Mouse (Mus musculus): Measurements from ENCODE around the gene Trip13. TPM values are rescaled to one million over a fixed set of nuclear protein-coding genes. Genes with fewer than 3 reads are reported as not detected.

The Trip13 gene
- total RNA-seq (2021), result under 1 TPM; 0.37 to 0.79 TPM
- long read RNA-seq, experiment 1, result 0 reads
- long read RNA-seq, experiment 2, partial matches to known transcripts, result 0 of 1 reads
- long read RNA-seq, experiment 2, other reads (novel, unspliced or antisense), result 1 of 1 reads

- peak; percentile 88 to 93 for DNase-seq (ENCODE audit: low spot score in 2 of 2)
These were observed at the start of gene Trip13, which contains the start of gene Brd9 for GRCm38 (mm10) chr13:73937321-73938176. Trip13 (minus strand) TSS chr13:73937784. Brd9 (plus strand) TSS chr13:73937811.

GRCm38 (mm10) chr13:73976935-73977334, 39.4 kb upstream of the Trip13 start:
- no peak for DNase-seq (ENCODE audit: low spot score in 2 of 2)

GRCm38 (mm10) chr13:73974523-73974922, 36.9 kb upstream of the Trip13 start:
- no peak for DNase-seq (ENCODE audit: low spot score in 2 of 2)

- peak; percentile 33 to 53 for DNase-seq (ENCODE audit: low spot score in 2 of 2)
These were observed 33.2 kb upstream of the Trip13 start for GRCm38 (mm10) chr13:73970545-73971448.

DNA sequence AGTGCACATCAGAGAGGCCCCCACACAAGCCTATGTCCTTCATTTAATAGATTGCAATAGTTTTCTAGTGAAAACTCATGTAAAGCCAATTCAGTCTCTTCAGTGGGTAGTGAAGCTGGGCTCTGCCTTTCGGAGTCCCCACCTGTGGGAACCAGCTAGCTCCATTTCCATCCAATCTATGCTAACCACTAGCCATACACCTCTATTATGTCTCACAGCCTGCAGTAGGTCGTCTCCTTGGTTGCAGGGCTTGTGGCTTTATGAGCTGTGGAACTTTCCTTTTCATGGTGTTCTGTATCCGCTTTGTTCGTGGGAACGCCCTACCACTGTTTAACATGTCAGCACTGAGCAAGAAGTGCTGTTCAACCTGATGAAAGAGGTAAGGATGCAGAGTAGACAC, 26.0 kb upstream of the Trip13 start, which contains the start of gene Zdhhc11:
TSS of gene Zdhhc11 (plus strand) at position 301 of the 400 bp plus-strand sequence.
- no peak for DNase-seq (ENCODE audit: low spot score in 2 of 2)

DNA sequence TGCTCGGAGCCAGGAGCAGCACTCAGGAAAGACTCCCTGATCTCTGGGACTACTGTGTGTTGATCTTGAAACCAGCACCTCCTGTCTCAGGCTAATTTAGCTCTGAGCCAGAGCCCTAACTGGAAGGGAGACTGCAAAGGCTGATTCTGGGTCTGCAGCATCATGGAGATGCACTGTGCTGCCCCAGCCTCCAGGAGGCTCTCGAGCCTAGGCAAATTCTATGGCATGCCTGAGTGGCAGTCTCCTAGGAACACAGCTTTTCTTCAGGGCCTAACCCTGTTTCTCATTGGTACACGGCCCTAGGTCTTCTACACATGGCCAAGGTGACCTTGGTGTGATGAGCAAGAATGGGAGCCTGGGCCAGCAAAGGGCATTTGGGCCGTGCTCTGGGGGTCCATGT, 23.6 kb upstream of the Trip13 start:
- no peak for DNase-seq (ENCODE audit: low spot score in 2 of 2)

DNA sequence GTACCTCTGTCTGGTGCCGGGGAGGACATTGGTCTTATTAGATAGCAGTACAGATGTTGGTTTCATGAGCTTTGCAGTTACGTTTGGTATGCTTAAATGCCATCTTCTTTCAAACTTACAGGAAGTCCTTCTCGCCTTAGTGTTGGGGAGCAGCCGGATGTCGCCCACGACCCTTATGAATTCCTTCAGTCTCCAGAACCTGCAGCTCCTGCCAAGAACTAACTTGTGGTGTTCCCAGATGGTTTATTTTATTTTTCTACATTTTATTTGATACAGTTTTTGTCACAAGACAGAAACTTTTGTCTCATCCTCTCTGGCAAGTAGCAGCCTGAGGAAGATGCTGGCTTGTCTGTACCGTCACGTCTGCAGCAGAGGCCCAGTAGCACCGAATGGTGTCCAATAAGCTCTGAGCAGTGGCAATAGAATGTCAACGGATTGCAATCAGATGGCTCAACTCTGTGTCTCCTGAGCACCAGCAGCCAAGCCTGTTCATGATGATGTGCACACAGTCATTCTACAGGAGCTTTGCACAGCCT, 22.6 kb upstream of the Trip13 start:
- peak in 1 of 2 experiments; percentile 31 for DNase-seq (ENCODE audit: low spot score in 2 of 2)

- DNase-seq (ENCODE audit: low spot score in 2 of 2), result no peak
These were observed 17.9 kb upstream of the Trip13 start for GRCm38 (mm10) chr13:73955531-73955930.

- no peak for DNase-seq (ENCODE audit: low spot score in 2 of 2)
These were observed 17.1 kb upstream of the Trip13 start for GRCm38 (mm10) chr13:73954666-73955065.

- DNase-seq (ENCODE audit: low spot score in 2 of 2), result peak in 1 of 2 experiments; percentile 18
These were observed 16.1 kb upstream of the Trip13 start for GRCm38 (mm10) chr13:73953551-73954130.

GRCm38 (mm10) chr13:73944606-73945005, 7.0 kb upstream of the Trip13 start:
- DNase-seq (ENCODE audit: low spot score in 2 of 2), result no peak

DNA sequence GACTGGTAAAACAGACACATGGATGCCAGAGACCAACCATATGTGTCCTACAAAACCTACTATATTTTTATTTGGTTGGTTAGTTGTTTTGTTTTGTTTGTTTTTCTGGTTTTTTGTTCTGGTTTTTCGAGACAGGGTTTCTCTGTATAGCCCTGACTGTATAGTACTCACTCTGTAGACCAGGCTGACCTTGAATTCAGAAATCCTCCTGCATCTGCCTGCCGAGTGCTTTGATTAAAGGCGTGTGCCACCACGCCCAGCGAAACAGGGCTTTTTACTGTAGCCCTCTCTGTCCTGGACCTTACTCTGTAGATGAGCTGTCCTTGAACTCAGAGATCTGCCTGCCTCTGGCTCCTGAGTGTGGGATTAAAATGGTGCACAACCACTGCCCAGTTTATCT, 1.5 kb upstream of the Trip13 start:
- DNase-seq (ENCODE audit: low spot score in 2 of 2), result no peak

DNA sequence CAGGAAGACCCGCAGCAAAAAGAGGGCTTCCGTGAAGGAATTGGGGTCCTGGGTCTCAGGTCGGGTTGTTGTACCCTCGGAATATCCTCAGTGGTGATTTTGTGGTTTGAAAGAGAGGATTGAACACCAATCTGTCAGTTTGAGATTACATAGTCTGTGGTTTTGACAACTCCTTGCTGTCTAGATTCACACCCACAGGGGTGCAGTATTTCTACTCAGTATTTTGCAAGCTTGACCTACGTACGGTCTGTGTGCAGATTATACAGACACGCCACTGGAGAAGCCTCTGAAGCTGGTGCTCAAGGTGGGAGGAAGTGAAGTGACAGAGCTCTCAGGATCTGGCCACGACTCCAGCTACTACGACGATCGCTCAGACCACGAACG, 585 bp upstream of the Trip13 start:
- DNase-seq (ENCODE audit: low spot score in 2 of 2), result no peak

DNA sequence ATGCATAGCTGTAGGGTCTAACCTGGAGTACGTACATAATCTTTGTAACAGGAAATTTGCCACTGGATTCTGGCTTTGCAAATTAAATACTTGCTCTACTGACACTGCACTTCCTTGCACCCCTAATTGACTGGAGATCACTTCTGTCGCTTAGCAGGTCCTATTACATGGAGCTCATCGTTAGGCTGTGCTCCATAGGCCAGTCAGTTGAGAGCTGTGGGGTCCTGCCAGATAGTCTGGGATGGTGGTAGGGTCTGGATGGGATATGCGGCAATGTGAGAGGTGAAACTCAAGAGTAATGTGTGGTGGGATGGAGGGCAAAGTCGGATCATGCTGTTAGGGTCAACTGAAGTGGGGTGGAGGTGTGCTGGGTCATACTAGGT, 655 bp downstream of the Trip13 start:
- no peak for DNase-seq (ENCODE audit: low spot score in 2 of 2)

DNA sequence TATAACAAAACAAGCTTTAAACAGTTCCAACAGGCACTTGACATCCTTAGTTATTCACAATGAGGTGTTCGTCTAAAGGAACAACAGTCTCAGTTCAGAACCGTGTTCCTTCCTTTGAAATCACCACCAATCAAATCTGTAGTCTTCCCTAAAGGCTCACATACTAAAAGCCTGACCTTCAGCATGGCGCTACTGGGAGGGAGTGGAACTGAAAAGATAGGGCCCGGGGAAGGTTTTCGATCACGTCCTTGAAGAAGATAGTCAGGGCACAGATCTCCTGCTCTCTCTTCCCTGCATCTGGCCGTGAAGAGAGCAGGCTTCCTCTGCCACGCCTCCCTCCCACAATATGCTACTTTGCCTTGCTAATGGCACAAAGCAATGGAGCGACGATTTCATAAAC, 5.4 kb downstream of the Trip13 start:
- DNase-seq (ENCODE audit: low spot score in 2 of 2), result no peak

DNA sequence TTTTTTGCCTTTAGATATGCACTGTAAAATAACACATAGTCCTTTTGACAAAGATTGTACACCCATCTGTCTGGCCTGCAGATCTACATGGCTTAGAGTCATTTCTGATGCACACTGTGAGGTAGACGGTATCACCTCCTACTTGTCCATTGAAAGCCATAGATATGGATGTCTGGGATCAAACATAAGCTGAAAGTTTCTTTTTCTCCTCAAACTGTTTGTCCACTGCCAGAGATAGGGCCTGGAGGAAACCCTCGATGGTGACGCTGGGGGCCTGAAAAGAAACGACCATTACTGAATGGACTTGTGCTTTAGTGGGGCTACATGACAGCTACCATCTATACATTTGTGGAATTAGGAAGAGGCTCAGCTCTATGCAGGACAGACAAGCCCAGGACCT, 24.5 kb downstream of the Trip13 start:
- DNase-seq (ENCODE audit: low spot score in 2 of 2), result no peak

- DNase-seq (ENCODE audit: low spot score in 2 of 2), result peak; percentile 24 to 46
These were observed 29.7 kb downstream of the Trip13 start for GRCm38 (mm10) chr13:73907683-73908412.

- DNase-seq (ENCODE audit: low spot score in 2 of 2), result peak in 1 of 2 experiments; percentile 5
These were observed 30.4 kb downstream of the Trip13 start for GRCm38 (mm10) chr13:73907136-73907535.

- DNase-seq (ENCODE audit: low spot score in 2 of 2), result no peak
These were observed 40.0 kb downstream of the Trip13 start for GRCm38 (mm10) chr13:73897561-73897960.

DNA sequence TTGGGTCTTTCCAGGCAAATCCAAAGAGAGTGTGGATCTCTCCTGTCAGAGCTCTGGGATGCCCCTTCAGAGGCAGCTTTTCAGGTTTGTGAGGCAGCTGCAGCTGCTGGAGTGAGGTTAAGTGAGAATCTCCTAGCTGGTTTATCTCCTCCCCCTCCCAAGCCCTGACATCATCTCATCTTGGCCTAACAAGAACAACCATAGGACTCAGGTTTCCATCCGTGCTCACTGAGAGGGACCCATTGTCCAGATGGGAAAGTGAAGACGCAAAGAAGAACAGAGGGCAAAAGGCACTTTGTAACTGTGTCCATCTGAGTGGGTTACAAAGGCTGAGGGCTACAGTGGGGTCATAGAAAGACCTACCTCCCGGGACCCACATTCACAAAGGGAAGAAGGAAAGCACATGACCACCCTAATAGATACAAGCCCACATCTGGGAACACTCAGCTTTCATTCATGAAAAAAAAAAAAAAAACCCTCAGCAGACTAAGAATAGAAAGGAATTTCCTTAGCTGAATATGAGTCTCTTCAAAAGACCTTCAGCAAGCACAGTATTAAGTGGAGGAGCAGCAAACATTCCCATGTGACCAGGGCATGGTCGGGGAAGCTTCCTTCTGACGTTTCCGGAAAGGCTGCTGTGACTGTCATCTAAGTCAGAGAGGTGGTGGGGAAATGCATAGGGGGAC, 44.9 kb downstream of the Trip13 start:
- DNase-seq (ENCODE audit: low spot score in 2 of 2), result no peak

All from left cerebral cortex, adult 18-20 months (tissue).